Mouse (Mus musculus) inflammation-experienced regulatory T-cells, adult 16 weeks (primary cell): Measurements from ENCODE around the gene Gm4307. TPM values are rescaled to one million over a fixed set of nuclear protein-coding genes. Genes with fewer than 3 reads are reported as not detected.

Experiments used
- polyA plus RNA-seq: library from polyadenylated mRNA; unstranded; fragments of 100-300 nt; shearing (Covaris generic); gene quantifications from one replicate; pipeline ENCODE4 v1.2.1, GENCODE M21; 2017

Gm4307 gene
- polyA plus RNA-seq: not detected

DNA sequence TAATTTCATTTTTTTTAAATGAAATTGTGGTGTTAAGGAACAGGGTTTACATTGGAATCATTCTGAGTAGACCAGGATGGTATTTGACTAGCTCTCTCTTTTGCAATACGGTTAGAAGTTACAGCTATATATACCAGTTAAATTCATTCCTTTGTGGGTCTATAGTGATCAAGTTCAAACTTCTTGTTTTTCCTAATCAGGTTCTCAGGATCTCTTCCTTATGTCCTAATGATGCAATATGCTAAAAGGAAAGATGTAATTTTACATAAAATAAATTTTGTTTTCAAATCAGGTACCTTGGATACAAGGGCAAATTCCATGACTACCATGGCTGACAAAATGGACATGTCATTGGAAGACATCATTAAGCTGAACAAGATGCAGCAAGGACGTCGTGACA is at the start of gene Gm4307:
Gm4307 (plus strand) TSS at position 301 of the 400 bp plus-strand sequence.

DNA sequence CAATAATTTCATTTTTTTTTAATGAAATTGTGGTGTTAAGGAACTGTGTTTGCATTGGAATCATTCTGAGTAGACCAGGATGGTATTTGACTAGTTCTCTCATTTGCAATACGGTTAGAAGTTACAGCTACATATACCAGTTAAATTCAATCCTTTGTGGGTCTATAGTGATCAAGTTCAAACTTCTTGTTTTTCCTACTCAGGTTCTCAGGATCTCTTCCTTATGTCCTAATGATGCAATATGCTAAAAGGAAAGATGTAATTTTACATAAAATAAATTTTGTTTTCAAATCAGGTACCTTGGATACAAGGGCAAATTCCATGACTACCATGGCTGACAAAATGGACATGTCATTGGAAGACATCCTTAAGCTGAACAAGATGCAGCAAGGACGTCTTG is 25.8 kb upstream of the Gm4307 start, which contains the start of gene Gm4301:
Gm4301 (plus strand) TSS at position 301 of the 400 bp plus-strand sequence.

DNA sequence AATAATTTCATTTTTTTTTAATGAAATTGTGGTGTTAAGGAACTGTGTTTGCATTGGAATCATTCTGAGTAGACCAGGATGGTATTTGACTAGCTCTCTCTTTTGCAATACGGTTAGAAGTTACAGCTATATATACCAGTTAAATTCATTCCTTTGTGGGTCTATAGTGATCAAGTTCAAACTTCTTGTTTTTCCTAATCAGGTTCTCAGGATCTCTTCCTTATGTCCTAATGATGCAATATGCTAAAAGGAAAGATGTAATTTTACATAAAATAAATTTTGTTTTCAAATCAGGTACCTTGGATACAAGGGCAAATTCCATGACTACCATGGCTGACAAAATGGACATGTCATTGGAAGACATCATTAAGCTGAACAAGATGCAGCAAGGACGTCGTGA is 20.6 kb upstream of the Gm4307 start, which contains the start of gene Gm4302:
Gm4302 (plus strand) TSS at position 301 of the 400 bp plus-strand sequence.

DNA sequence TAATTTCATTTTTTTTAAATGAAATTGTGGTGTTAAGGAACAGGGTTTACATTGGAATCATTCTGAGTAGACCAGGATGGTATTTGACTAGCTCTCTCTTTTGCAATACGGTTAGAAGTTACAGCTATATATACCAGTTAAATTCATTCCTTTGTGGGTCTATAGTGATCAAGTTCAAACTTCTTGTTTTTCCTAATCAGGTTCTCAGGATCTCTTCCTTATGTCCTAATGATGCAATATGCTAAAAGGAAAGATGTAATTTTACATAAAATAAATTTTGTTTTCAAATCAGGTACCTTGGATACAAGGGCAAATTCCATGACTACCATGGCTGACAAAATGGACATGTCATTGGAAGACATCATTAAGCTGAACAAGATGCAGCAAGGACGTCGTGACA is 15.5 kb upstream of the Gm4307 start, which contains the start of gene Gm4303:
Gm4303 (plus strand) TSS at position 301 of the 400 bp plus-strand sequence.

DNA sequence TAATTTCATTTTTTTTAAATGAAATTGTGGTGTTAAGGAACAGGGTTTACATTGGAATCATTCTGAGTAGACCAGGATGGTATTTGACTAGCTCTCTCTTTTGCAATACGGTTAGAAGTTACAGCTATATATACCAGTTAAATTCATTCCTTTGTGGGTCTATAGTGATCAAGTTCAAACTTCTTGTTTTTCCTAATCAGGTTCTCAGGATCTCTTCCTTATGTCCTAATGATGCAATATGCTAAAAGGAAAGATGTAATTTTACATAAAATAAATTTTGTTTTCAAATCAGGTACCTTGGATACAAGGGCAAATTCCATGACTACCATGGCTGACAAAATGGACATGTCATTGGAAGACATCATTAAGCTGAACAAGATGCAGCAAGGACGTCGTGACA is 10.3 kb upstream of the Gm4307 start, which contains the start of gene Gm4305:
Gm4305 (plus strand) TSS at position 301 of the 400 bp plus-strand sequence.

DNA sequence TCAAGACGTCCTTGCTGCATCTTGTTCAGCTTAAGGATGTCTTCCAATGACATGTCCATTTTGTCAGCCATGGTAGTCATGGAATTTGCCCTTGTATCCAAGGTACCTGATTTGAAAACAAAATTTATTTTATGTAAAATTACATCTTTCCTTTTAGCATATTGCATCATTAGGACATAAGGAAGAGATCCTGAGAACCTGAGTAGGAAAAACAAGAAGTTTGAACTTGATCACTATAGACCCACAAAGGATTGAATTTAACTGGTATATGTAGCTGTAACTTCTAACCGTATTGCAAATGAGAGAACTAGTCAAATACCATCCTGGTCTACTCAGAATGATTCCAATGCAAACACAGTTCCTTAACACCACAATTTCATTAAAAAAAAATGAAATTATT is 21.3 kb downstream of the Gm4307 start, which contains the start of gene Gm4312:
Gm4312 (minus strand) TSS at position 101 of the 400 bp plus-strand sequence.

Other genes with a start within 250 kb of the Gm4307 start
- gene Gm4301, start 25.7 kb upstream of the Gm4307 start, polyA plus RNA-seq: not detected
- gene Gm4302, start 20.5 kb upstream of the Gm4307 start, polyA plus RNA-seq: not detected
- gene Gm4303, start 15.4 kb upstream of the Gm4307 start, polyA plus RNA-seq: not detected
- gene Gm4305, start 10.2 kb upstream of the Gm4307 start, polyA plus RNA-seq: not detected
- gene Gm4312, start 21.2 kb downstream of the Gm4307 start, polyA plus RNA-seq: not detected
- gene Tmtc3, start 126.0 kb downstream of the Gm4307 start, polyA plus RNA-seq: 6.1 TPM
- 5.1 TPM for gene Cep290, start 126.2 kb downstream of the Gm4307 start, polyA plus RNA-seq
- 11.3 TPM for gene 4930430F08Rik, start 229.1 kb downstream of the Gm4307 start, polyA plus RNA-seq
- not detected for gene 1700017N19Rik, start 229.1 kb downstream of the Gm4307 start, polyA plus RNA-seq